ENCODE assay signal across 7 mouse cellular contexts in genomic region chr11:23667128-23667527, GRCm38 (mm10). TPM values are rescaled to one million over a fixed set of nuclear protein-coding genes. Genes with fewer than 3 reads are reported as not detected.
DNase-seq lines count a peak whose midpoint lies in the region; ATAC-seq and TF ChIP-seq lines count a peak whose summit lies in the region.

No protein-coding gene starts in this region.

- 16% methylated on average over 3 of the region's 3 CpGs for WGBS in lung, embryonic 16.5 days
- 58% methylated on average over 3 of the region's 3 CpGs for WGBS in hindbrain, embryonic 12.5 days
- WGBS in lung, postnatal 0 days, result 16% methylated on average over 3 of the region's 3 CpGs

- no peak for ATAC-seq in lung, embryonic 16.5 days (ENCODE audit: low read depth)
- no peak for ATAC-seq in hindbrain, embryonic 12.5 days (ENCODE audit: low FRiP score)
- no peak for ATAC-seq in lung, postnatal 0 days

- no peaks in the 10 kb centered on the region for H3K36me3 ChIP-seq in lung, embryonic 16.5 days (ENCODE audit: control insufficient read depth, insufficient read depth, low read length)
- H3K36me3 ChIP-seq in hindbrain, embryonic 12.5 days, result 0 out of 2 replicates have a peak, but pooled peaks cover 3% of the 10 kb centered on the region
- H3K36me3 ChIP-seq in lung, postnatal 0 days (ENCODE audit: insufficient read depth, low read length), result no peaks in the 10 kb centered on the region

- no peak for TF ChIP-seq CTCF in lung, postnatal 0 days (IDR thresholded peaks at IDR 0.05)

- no peak for DNase-seq in lung, postnatal 25 days (ENCODE audit: low spot score)
- DNase-seq in c-Kit-negative CD71-positive TER-119-positive erythroid progenitor cells, embryonic 14.5 days (ENCODE audit: low read depth, low spot score), result peak; percentile 3
- DNase-seq in lung, postnatal 0 days (ENCODE audit: low spot score), result peak; percentile 31
- no peak for DNase-seq in adrenal gland, adult 18-20 months (ENCODE audit: low spot score in 2 of 2)
- DNase-seq in left cerebral cortex, postnatal 25 days (ENCODE audit: low spot score in 2 of 2), result no peak

- peak overlapping the region; percentile 77 for H3K4me2 ChIP-seq in lung, embryonic 16.5 days (ENCODE audit: low read depth, low read length)
- peak overlapping the region; percentile 64 for H3K4me2 ChIP-seq in hindbrain, embryonic 12.5 days (replicated peaks)
- peak overlapping the region; percentile 60; the same call in 1 of the 2 replicates for H3K4me2 ChIP-seq in lung, postnatal 0 days (replicated peaks; ENCODE audit: low read depth, low read length)

- H3K9ac ChIP-seq in lung, embryonic 16.5 days (ENCODE audit: low read length), result no peak overlapping the region
- H3K9ac ChIP-seq in hindbrain, embryonic 12.5 days, result 0 out of 2 replicates have a peak overlapping the region, but pooled peaks have one; percentile 65
- H3K9ac ChIP-seq in lung, postnatal 0 days (replicated peaks; ENCODE audit: low read depth), result no peak overlapping the region

- no peaks in the 10 kb centered on the region for H3K9me3 ChIP-seq in lung, embryonic 16.5 days (ENCODE audit: control insufficient read depth, low read length)
- no peaks in the 10 kb centered on the region for H3K9me3 ChIP-seq in hindbrain, embryonic 12.5 days (replicated peaks)
- H3K9me3 ChIP-seq in lung, postnatal 0 days (ENCODE audit: low read length), result no peaks in the 10 kb centered on the region

- intact Hi-C loops in left cerebral cortex, postnatal 25 days (cut with DNase I), result no loop called here

- H3K27ac ChIP-seq in lung, embryonic 16.5 days (ENCODE audit: low read length), result no peak overlapping the region
- H3K27ac ChIP-seq in hindbrain, embryonic 12.5 days, result no peak overlapping the region
- peak overlapping the region; percentile 27; the same call in 1 of the 2 replicates for H3K27ac ChIP-seq in lung, postnatal 0 days (ENCODE audit: low read length)

- peak overlapping the region; percentile 91 for H3K4me3 ChIP-seq in lung, embryonic 16.5 days (ENCODE audit: low read length)
- H3K4me3 ChIP-seq in hindbrain, embryonic 12.5 days, result peak overlapping the region; percentile 72; the same call in 1 of the 2 replicates
- H3K4me3 ChIP-seq in lung, postnatal 0 days (ENCODE audit: low read depth, low read length), result peak overlapping the region; percentile 70; the same call in 1 of the 2 replicates

- H3K27me3 ChIP-seq in lung, embryonic 16.5 days (ENCODE audit: control insufficient read depth, insufficient read depth, low read depth, low read length), result no peaks in the 10 kb centered on the region
- no peaks in the 10 kb centered on the region for H3K27me3 ChIP-seq in hindbrain, embryonic 12.5 days
- H3K27me3 ChIP-seq in lung, postnatal 0 days (replicated peaks; ENCODE audit: insufficient read depth, low read length), result no peaks in the 10 kb centered on the region

- H3K4me1 ChIP-seq in lung, embryonic 16.5 days (replicated peaks; ENCODE audit: control insufficient read depth, insufficient read depth, low read length), result peaks cover 2% of the 10 kb centered on the region
- H3K4me1 ChIP-seq in hindbrain, embryonic 12.5 days, result peaks cover 11% of the 10 kb centered on the region
- peaks cover 3% of the 10 kb centered on the region; the same call in 1 of the 2 replicates for H3K4me1 ChIP-seq in lung, postnatal 0 days (ENCODE audit: insufficient read depth, low read depth, low read length)

- TF ChIP-seq EP300 in lung, postnatal 0 days (IDR thresholded peaks at IDR 0.05), result no peak

RNA-seq across cellular contexts. Expression of gene Pex13, which starts 1.4 kb away (rescaled TPM):
- 29.8 and 31.2 TPM in 2 replicates for polyA plus RNA-seq in lung, embryonic 16.5 days (2015; fragmentation: Nextera tagmentation; extraction: Ambion mirVana)
- 48.2 and 51.0 TPM in 2 replicates for polyA plus RNA-seq in hindbrain, embryonic 12.5 days (2016; fragmentation: Nextera tagmentation; extraction: Ambion mirVana)
- 22.2 and 31.8 TPM in 2 replicates for polyA plus RNA-seq in lung, postnatal 0 days (2015; fragmentation: Nextera tagmentation; extraction: Ambion mirVana)
- total RNA-seq in adrenal gland, adult 18-20 months (2021), result 10 to 100 TPM; 73.9 to 74.7 TPM
- total RNA-seq in left cerebral cortex, postnatal 25 days (2021), result 10 to 100 TPM; 25.9 to 26.5 TPM

RNA-seq across cellular contexts. Expression of gene Pus10, which starts 1.7 kb away (rescaled TPM):
- polyA plus RNA-seq in lung, embryonic 16.5 days (2015; fragmentation: Nextera tagmentation; extraction: Ambion mirVana), result 17.7 and 21.3 TPM in 2 replicates
- polyA plus RNA-seq in hindbrain, embryonic 12.5 days (2016; fragmentation: Nextera tagmentation; extraction: Ambion mirVana), result 20.9 and 22.2 TPM in 2 replicates
- 11.1 and 11.7 TPM in 2 replicates for polyA plus RNA-seq in lung, postnatal 0 days (2015; fragmentation: Nextera tagmentation; extraction: Ambion mirVana)
- total RNA-seq in adrenal gland, adult 18-20 months (2021), result 10 to 100 TPM; 18.0 to 22.1 TPM
- 10 to 100 TPM; 16.0 to 19.6 TPM for total RNA-seq in left cerebral cortex, postnatal 25 days (2021)

RNA-seq across cellular contexts. Expression of gene 0610010F05Rik, which starts 33.7 kb away (rescaled TPM):
- polyA plus RNA-seq in lung, embryonic 16.5 days (2015; fragmentation: Nextera tagmentation; extraction: Ambion mirVana), result 18.4 and 20.6 TPM in 2 replicates
- 90.0 and 95.1 TPM in 2 replicates for polyA plus RNA-seq in hindbrain, embryonic 12.5 days (2016; fragmentation: Nextera tagmentation; extraction: Ambion mirVana)
- 18.8 and 22.3 TPM in 2 replicates for polyA plus RNA-seq in lung, postnatal 0 days (2015; fragmentation: Nextera tagmentation; extraction: Ambion mirVana)
- total RNA-seq in adrenal gland, adult 18-20 months (2021), result 10 to 100 TPM; 12.3 to 13.7 TPM
- 10 to 100 TPM; 37.9 to 40.3 TPM for total RNA-seq in left cerebral cortex, postnatal 25 days (2021)

Comparison
In these comparisons a context has a peak if more than half of its experiments do, and no peak if none do; other contexts are left out.
1. DNase-seq: peak in c-Kit-negative CD71-positive TER-119-positive erythroid progenitor cells, embryonic 14.5 days (single experiment) and lung, postnatal 0 days (single experiment); none in lung, postnatal 25 days (single experiment), adrenal gland, adult 18-20 months (0 of 2) and left cerebral cortex, postnatal 25 days (0 of 2).
2. Peak in every context shown above with its lines, with median percentiles within 50 percentile points of each other: H3K4me2 ChIP-seq and H3K4me3 ChIP-seq.